Mouse (Mus musculus): ENCODE data around the gene Slc25a33.

GRCm38 (mm10) chr4:149723855-149724731 is 50.0 kb downstream of the Slc25a33 start:
- no peak for TF ChIP-seq POLR2A (IDR thresholded peaks at IDR 0.05; ENCODE audit: extremely low read depth, insufficient read depth, low read length)
- TF ChIP-seq CTCF (IDR thresholded peaks at IDR 0.05; ENCODE audit: low read depth, low read length) = peak; percentile 97
